ENCODE assay signal across 21 mouse cellular contexts in genomic region chr10:126952375-126952774, GRCm38 (mm10). TPM values are rescaled to one million over a fixed set of nuclear protein-coding genes. Genes with fewer than 3 reads are reported as not detected.
DNase-seq lines count a peak whose midpoint lies in the region; ATAC-seq and TF ChIP-seq lines count a peak whose summit lies in the region.
"Had no signal": no experiment of that assay in that cellular context is flagged by ENCODE, and none has a peak within 500 bp of the region (broad histone marks: within the 10 kb centered on the region; RNA-seq: fewer than 3 reads in every experiment).

No protein-coding gene starts in this region.

- peaks cover 3% of the 10 kb centered on the region for H3K4me1 ChIP-seq in testis, adult 2 months (ENCODE audit: control insufficient read depth, insufficient read depth, low read length)
- H3K4me1 ChIP-seq in stomach, postnatal 0 days (replicated peaks; ENCODE audit: control insufficient read depth, insufficient read depth): 0 out of 2 replicates have a peak, but pooled peaks cover 2% of the 10 kb centered on the region

- TF ChIP-seq CTCF in gastrocnemius, adult 2 months (IDR thresholded peaks at IDR 0.05): peak; percentile 32
- TF ChIP-seq CTCF in layer of hippocampus, adult 2 months (conservative IDR thresholded peaks at IDR 0.05): peak; percentile 64
- TF ChIP-seq CTCF in testis, adult 2 months (IDR thresholded peaks at IDR 0.05; ENCODE audit: control insufficient read depth, insufficient read depth, insufficient replicate concordance, low read depth, low read length): peak; percentile 35; the same call in 1 of the 2 replicates
- peak; percentile 41 for TF ChIP-seq CTCF in stomach, postnatal 0 days (IDR thresholded peaks at IDR 0.05; ENCODE audit: low read depth)

- H3K27ac ChIP-seq in gastrocnemius, adult 2 months: no peak overlapping the region
- H3K27ac ChIP-seq in layer of hippocampus, adult 2 months: peak overlapping the region; percentile 82
- H3K27ac ChIP-seq in testis, adult 2 months (ENCODE audit: control insufficient read depth, insufficient read depth, low read depth, low read length): no peak overlapping the region
- no peak overlapping the region for H3K27ac ChIP-seq in stomach, postnatal 0 days (replicated peaks)
- H3K27ac ChIP-seq: liver, embryonic 15.5 days; midbrain, embryonic 13.5 days; neural tube, embryonic 12.5 days had no signal

- no peak for TF ChIP-seq POLR2A in testis, adult 2 months (IDR thresholded peaks at IDR 0.05; ENCODE audit: control insufficient read depth, low read depth, low read length)

- H3K4me3 ChIP-seq in gastrocnemius, adult 2 months: no peak overlapping the region
- no peak overlapping the region for H3K4me3 ChIP-seq in layer of hippocampus, adult 2 months
- H3K4me3 ChIP-seq in testis, adult 2 months (ENCODE audit: control insufficient read depth, low read depth, low read length): no peak overlapping the region
- no peak overlapping the region for H3K4me3 ChIP-seq in stomach, postnatal 0 days (ENCODE audit: low read depth, low read length)
- H3K4me3 ChIP-seq: embryonic facial prominence, embryonic 15.5 days; liver, embryonic 15.5 days; midbrain, embryonic 13.5 days; neural tube, embryonic 12.5 days had no signal

- 100% methylated on average over 1 of the region's 1 CpGs for WGBS in stomach, postnatal 0 days

- no peak overlapping the region for H3K4me2 ChIP-seq in stomach, postnatal 0 days (replicated peaks; ENCODE audit: low read depth)
- H3K4me2 ChIP-seq: embryonic facial prominence, embryonic 15.5 days; liver, embryonic 15.5 days; midbrain, embryonic 13.5 days; neural tube, embryonic 12.5 days had no signal

- TF ChIP-seq EP300 in stomach, postnatal 0 days (optimal IDR thresholded peaks at IDR 0.05): no peak

- H3K36me3 ChIP-seq in testis, adult 2 months (ENCODE audit: control insufficient read depth, insufficient read depth, low read length): no peaks in the 10 kb centered on the region
- H3K36me3 ChIP-seq in stomach, postnatal 0 days (ENCODE audit: control insufficient read depth, insufficient read depth, low read length): no peaks in the 10 kb centered on the region
- H3K36me3 ChIP-seq: embryonic facial prominence, embryonic 15.5 days; liver, embryonic 15.5 days; midbrain, embryonic 13.5 days; neural tube, embryonic 12.5 days had no signal

- ATAC-seq in stomach, postnatal 0 days (ENCODE audit: low FRiP score, low TSS enrichment): no peak
- ATAC-seq: midbrain, embryonic 13.5 days; Patski had no signal

- H3K9ac ChIP-seq in stomach, postnatal 0 days (ENCODE audit: low read length): no peak overlapping the region
- H3K9ac ChIP-seq: embryonic facial prominence, embryonic 15.5 days; liver, embryonic 15.5 days; midbrain, embryonic 13.5 days; neural tube, embryonic 12.5 days had no signal

- intact Hi-C loops in gastrocnemius, adult 2 months (cut with DNase I): no loop called here

- H3K27me3 ChIP-seq in testis, adult 2 months (ENCODE audit: control insufficient read depth, insufficient read depth, low read length): no peaks in the 10 kb centered on the region
- H3K27me3 ChIP-seq in stomach, postnatal 0 days (ENCODE audit: control insufficient read depth, insufficient read depth, low read length): no peaks in the 10 kb centered on the region
- H3K27me3 ChIP-seq: embryonic facial prominence, embryonic 15.5 days; Patski had no signal

- no peaks in the 10 kb centered on the region for H3K9me3 ChIP-seq in stomach, postnatal 0 days (ENCODE audit: control insufficient read depth, low read length)
- H3K9me3 ChIP-seq: embryonic facial prominence, embryonic 15.5 days; neural tube, embryonic 12.5 days had no signal

- DNase-seq in gastrocnemius, adult 2 months: no peak
- DNase-seq in gastrocnemius, adult 18-20 months (ENCODE audit: low spot score): no peak
- DNase-seq in layer of hippocampus, adult 2 months (ENCODE audit: low spot score in 2 of 2): no peak
- no peak for DNase-seq in layer of hippocampus, adult 18-20 months (ENCODE audit: low spot score in 2 of 2)
- no peak for DNase-seq in testis, postnatal 14 days (ENCODE audit: low spot score)
- no peak for DNase-seq in stomach, postnatal 0 days (ENCODE audit: low spot score)
- DNase-seq in embryo, embryonic 10 days (ENCODE audit: low spot score): no peak
- DNase-seq: adrenal gland, postnatal 14 days; gastrocnemius, postnatal 10 days; heart, adult 11 months; kidney, adult 8-10 months; kidney, postnatal 36 days; lung, postnatal 14 days; right cerebral cortex, postnatal 4 days; thymus, postnatal 4 days had no signal

RNA-seq across cellular contexts. Expression of gene Ctdsp2, which starts 26.1 kb away (rescaled TPM):
- total RNA-seq in gastrocnemius, adult 2 months (2021): 10 to 100 TPM; 94.0 to 99.2 TPM
- 100 to 1,000 TPM in 1 of 2 experiments, 10 to 100 TPM in 1; 84.5 to 110 TPM for total RNA-seq in gastrocnemius, adult 18-20 months (2021)
- 100 to 1,000 TPM; 106 to 116 TPM for total RNA-seq in layer of hippocampus, adult 2 months (2021)
- total RNA-seq in layer of hippocampus, adult 18-20 months (2021): 100 to 1,000 TPM; 108 to 115 TPM
- polyA plus RNA-seq in testis, adult 2 months (2012; rRNA removed): 39.4 and 46.8 TPM in 2 replicates
- 29.1 and 33.0 TPM in 2 replicates for polyA plus RNA-seq in stomach, postnatal 0 days (2015; fragmentation: Nextera tagmentation; extraction: Ambion mirVana)

RNA-seq across cellular contexts. Expression of gene Avil, which starts 48.1 kb away (rescaled TPM):
- 1 to 10 TPM; 3.2 to 5.7 TPM for total RNA-seq in gastrocnemius, adult 2 months (2021)
- total RNA-seq in gastrocnemius, adult 18-20 months (2021): 1 to 10 TPM; 2.9 to 3.6 TPM
- total RNA-seq in layer of hippocampus, adult 2 months (2021): under 1 TPM; 0.32 to 0.87 TPM
- total RNA-seq in layer of hippocampus, adult 18-20 months (2021): under 1 TPM; 0.25 to 0.77 TPM
- 0.04 and 0.20 TPM in 2 replicates for polyA plus RNA-seq in testis, adult 2 months (2012; rRNA removed)
- 10.7 and 12.3 TPM in 2 replicates for polyA plus RNA-seq in stomach, postnatal 0 days (2015; fragmentation: Nextera tagmentation; extraction: Ambion mirVana)

RNA-seq across cellular contexts. Expression of gene Atp23, which starts 51.2 kb away (rescaled TPM):
- 1 to 10 TPM; 1.6 to 2.2 TPM for total RNA-seq in gastrocnemius, adult 2 months (2021)
- total RNA-seq in gastrocnemius, adult 18-20 months (2021): 1 to 10 TPM; 1.5 to 1.6 TPM
- 1 to 10 TPM; 9.0 to 10.0 TPM for total RNA-seq in layer of hippocampus, adult 2 months (2021)
- 1 to 10 TPM; 7.4 to 8.9 TPM for total RNA-seq in layer of hippocampus, adult 18-20 months (2021)
- polyA plus RNA-seq in testis, adult 2 months (2012; rRNA removed): 10.3 TPM in 2 replicates
- 9.1 and 10.3 TPM in 2 replicates for polyA plus RNA-seq in stomach, postnatal 0 days (2015; fragmentation: Nextera tagmentation; extraction: Ambion mirVana)
